Mouse (Mus musculus) CD8-positive naive resting alpha-beta T cell, adult 2 months (primary cell): ENCODE results near the gene Mecr.
"Not testable (repeated sequence)": the region's sequence is repeated elsewhere in the genome, so short reads cannot be mapped to it uniquely, and the experiment has no call there.

Source experiments
- DNase-seq, 2 experiments: peaks; one replicate each; pipeline ENCODE4 v3.0.0; 2022; ENCODE audit warnings: low read depth in 2 of 2, low spot score in 2 of 2

The Mecr gene

DNA sequence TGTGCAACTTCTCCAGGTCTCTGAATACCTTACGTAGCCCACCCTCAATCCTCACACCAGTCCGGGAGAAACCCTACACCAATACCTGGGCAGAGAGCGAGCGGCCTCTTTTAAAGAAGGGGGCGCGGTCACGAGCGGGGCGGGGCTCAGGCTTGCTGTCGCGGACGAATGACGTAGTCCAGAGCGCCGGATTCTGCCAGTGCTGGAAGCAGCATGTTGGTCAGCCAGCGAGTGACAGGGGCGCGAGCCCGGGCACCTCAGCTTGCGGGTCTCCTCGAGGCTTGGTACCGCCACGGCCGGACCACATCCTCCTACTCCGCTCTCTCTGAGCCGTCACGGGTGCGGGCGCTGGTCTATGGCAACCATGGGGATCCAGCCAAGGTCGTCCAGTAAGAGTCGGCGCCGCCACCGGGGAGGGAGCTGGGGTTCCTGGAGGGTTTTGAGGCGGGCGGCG lies at the start of gene Mecr:
Mecr (plus strand) TSS at position 181 of the 454 bp plus-strand sequence.
- peak; percentile 85 to 94 for DNase-seq

DNA sequence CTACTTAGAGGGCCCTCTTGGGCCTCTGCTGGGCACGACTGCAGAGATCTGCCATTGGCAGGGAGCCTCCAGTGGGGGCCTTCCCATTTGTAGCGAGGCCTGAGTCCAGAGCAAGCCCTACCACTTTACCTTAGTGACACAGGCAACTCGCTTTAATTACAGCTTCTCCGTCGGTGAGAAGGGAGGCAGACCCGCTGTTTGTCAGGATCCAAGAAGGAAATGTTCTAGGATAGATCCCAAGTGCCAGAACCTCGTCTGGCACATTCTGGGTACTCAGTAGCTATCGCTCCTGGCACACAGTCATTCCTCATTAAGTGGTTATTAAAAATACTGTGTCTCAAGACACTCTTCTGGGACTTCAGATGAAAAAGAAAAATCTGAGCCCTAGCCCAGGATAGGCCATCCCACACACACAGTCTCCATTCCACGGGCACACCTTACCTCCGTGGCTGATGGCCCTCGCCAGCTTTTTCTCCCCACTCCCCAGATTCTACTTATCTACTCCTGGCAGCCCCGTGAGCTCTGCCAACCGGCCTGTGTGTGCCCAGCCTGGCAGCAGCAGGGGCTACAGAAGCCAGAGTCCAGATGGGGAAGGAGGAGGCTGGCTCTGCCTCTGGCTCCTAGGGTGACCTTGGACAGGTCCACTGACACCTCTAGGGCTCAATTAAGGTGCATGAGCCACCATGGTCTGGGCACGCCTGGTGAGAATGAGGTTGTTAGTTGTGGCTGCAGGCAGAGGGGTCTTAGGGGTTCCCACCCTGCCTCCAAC lies 46.8 kb upstream of the Mecr start:
- no peak for DNase-seq

GRCm38 (mm10) chr4:131797483-131797882 lies 45.8 kb upstream of the Mecr start:
- DNase-seq = no peak

DNA sequence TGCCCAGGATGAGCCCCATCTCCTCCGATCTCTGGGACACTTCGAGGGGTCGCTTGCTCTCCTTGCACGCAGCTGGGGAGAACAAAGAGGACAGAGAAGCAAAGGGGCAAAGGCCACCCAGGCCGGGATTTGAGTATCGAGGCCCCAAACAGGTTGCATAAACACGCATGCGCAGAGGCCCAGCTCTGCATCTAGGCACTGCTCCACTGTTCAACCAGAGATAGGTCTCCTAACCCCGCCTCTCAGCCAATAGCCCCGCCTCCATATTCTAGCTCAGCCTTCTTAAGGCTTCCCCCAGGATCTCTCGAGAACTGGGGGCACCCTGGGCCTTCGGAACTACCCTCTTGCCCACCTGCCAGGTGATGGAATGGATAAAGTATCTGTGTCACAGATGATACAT lies 45.4 kb upstream of the Mecr start:
- no peak for DNase-seq

DNA sequence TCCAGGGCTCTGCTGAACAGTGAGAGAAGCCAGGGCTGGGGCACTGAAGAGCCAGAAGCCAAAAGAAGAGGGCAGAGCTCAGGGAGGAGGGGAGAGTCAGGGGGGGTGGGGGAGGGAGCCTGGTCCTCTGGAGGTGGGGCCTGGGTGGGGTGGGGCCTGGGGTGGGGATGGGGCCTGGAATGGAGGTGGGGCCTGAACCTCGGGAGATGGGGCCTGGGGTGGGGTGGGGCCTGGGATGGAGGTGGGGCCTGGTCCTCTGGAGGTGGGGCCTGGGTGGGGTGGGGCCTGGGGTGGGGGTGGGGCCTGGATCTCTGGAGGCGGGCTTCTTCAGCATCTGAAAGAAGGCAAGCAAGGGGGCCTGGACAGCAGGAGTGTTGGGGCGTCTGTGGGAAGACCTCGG lies 44.3 kb upstream of the Mecr start:
- DNase-seq = no peak

DNA sequence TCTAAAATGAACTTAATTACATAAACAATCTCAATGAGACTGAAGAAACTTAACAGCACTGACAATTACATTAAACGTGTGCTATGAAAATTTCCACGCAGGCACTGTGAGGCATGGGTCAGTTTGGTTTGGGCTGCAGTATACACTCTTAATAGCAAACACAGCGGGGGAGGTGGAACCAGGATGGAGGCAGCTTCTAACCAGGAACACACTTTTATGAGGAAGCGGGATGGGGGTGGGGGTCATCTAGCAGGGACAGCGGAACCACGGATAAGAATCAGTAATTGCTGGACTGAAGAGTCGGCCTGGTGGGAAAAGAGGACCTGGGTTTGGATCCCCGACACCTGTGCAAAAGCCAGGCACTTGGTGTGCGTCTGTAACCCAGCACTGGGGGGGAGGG lies 39.4 kb upstream of the Mecr start:
- no peak for DNase-seq

DNA sequence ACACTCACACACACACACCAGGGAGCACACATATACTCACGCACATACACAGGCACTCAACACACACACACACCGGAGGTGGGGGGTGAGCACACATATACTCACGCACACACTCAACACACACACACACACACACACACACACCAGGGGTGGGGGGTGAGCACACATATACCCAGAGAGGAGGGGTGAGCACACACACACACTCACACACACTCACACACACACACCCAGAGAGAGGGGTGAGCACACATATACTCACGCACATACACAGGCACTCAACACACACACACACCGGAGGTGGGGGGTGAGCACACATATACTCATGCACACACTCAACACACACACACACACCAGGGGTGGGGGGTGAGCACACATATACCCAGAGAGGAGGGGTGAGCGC lies 38.5 kb upstream of the Mecr start:
- DNase-seq = not testable (repeated sequence)

DNA sequence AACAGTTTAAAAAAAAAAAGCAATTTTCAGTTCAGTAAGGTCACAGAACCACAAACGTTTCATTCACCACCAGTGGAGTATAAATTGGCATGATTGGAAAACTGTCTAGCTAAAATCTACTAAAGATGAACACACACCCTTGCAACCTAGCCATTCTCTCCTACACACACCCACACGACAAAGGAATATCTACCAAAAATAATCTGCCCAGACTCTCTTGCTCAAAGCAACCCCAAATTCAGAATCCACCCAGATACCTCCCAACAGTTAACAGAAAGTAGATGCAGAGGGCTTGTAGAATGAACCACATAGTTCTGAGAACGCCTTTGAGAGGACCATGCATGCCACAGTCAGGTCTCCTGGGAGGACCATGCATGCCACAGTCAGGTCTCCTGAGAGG lies 38.0 kb upstream of the Mecr start:
- no peak for DNase-seq

DNA sequence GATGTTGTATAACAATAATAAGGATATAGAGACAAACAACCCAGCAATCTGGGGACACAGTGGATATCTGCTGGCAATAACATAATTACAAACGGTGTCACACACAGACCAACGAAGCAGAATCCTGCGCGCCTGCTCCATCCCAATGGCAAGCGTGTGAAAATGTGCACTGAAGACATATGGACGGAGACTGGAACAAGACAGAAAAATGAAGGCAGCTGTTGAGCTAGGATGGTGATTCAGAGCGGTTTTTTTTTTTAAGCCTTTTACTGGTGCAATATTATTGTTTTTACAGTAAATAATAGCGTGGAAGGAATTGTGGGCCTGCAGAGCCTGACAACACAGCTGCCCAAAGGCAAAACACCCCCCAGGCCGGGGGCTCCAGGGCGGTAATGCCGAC lies 30.8 kb upstream of the Mecr start:
- no peak for DNase-seq

DNA sequence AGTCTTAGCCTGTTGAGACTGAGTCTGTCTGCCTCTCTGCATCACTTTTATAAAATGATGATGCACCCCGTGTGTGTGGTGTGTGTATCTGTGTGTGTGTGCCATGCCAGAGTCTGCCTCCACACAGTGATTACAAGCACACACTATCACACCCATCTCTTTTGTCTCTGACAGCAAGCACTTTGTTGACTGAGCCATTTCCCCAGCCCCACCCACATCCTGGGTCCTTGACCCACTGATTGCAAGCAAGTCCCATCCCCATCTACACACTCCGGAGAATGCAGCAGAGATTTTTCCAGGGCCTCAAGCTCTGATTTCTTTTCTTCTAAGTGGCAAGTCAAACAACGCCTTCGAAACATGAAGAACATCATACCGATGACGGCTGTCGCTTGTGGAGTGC lies 29.5 kb upstream of the Mecr start:
- no peak for DNase-seq

DNA sequence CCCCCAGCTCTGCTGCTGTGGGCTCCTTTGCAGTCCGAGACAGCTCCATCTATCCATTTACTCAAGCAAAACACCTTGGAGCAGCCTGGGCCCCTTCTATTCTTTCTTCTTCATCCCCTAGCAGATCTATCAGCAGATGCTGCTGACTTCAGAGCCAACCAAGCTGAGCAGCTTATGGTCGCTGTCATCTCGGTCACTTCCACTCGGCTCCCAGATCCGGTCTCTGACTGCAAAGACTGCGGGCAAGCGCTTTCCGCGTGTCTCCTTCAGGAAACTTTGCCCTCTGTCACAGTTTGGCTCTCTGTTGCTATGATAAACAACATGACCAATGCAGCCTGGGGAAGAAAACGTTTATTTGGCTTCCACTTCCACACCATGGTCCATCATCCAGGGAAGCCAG lies 28.4 kb upstream of the Mecr start:
- no peak for DNase-seq

DNA sequence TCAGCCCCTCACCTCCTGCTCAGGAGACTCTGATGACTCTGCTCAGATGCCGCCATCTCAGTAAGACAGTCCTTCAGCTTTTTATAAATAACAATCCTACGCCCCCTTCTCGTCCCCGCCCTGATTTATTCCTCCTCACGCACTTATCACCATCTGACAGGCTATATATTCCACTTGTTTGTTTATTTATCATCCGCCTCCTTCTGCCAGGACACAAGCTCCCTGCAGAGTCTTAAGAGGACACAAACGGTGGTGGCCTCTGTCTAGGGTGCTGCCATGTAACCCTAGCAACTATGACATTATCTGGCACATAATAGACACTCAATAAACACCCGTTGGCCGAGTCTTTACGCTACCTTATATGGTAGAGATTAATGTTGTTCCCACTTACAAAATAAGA lies 27.5 kb upstream of the Mecr start:
- DNase-seq = no peak

DNA sequence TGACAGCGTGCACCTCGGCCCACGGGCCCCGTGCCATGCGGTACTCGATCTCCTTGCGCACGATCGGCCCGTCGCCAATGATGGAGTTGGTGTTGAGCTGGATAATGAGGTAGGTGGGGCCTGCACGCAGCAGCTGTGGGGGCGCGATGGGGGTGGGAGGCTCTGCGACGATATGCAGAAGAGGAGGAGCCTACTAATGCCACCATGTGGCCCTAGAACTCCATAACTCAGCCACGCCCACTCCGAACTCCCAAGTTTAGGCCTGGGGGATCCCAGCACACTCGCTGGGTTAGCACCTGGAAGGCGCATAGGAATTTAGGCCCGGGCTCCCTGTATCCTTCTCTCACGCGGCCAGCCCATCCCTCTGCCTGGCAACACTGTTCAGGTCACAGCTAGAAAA lies 24.3 kb upstream of the Mecr start:
- DNase-seq = no peak

- no peak for DNase-seq
These were observed 22.0 kb upstream of the Mecr start for GRCm38 (mm10) chr4:131821161-131821731.

DNA sequence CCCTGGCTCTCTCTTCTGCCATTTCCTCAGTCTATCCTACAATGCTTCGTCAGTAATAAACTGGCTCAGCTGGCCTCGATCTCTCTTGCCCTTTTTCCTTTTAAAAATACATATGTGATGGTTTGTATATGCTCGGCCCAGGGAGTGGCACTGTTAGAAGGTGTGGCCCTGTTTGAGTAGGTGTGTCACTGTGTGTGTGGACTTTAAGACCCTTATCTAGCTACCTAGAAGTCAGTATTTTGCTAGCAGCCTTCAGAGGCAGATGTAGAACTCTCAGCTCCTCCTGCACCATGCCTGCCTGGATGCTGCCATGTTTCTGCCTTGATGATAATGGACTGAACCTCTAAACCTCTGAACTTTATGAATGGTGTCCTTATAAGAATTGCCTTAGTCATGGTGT lies 20.7 kb upstream of the Mecr start:
- no peak for DNase-seq

- no peak for DNase-seq
These were observed 18.3 kb upstream of the Mecr start for GRCm38 (mm10) chr4:131824939-131825338.

DNA sequence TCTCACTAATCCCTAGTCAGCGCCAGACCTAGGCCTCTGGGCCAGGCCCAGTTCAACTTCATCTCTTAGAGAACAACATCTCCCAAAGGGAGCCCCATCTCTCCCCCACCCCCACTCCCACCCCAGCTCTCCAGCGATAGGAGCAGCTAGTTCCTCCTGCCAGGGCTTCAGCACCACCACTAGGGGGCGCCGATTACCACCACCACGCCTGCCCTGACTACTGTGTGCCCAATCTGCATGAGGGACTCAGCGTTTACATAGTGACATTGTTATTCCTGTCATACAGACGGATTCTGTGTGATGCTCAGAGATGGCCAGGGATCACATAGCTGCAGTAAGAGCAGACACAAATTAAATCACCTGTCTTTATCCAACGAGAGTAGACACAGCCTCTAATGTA lies 17.4 kb upstream of the Mecr start:
- DNase-seq = peak; percentile 41 to 47

DNA sequence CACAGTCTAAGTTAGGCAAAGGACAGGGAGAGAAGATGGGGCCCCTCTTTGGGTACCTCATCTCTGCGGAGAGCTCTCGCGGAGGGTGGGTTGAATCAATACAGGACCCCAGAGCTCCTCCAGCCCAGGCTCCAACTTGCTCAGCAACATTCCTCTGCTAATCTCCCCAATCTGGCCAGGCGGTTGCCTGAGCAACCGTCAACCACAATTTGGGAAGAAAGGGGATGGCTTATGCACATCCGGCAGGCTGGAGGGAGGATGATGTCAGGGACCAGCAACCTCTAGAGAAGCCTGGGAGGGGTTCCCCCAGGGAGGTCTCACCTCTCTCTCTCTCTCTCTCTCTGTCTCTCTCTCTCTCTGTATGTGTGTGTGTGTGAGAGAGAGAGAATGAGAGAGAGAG lies 16.4 kb upstream of the Mecr start:
- no peak for DNase-seq

- no peak for DNase-seq
These were observed 14.1 kb upstream of the Mecr start for GRCm38 (mm10) chr4:131829123-131829522.

GRCm38 (mm10) chr4:131831546-131832045 lies 11.7 kb upstream of the Mecr start:
- no peak for DNase-seq

GRCm38 (mm10) chr4:131832759-131833407 lies 10.4 kb upstream of the Mecr start:
- no peak for DNase-seq

GRCm38 (mm10) chr4:131833971-131834609 lies 9.2 kb upstream of the Mecr start:
- DNase-seq = no peak
